Mouse (Mus musculus) lung, adult 2 months (tissue): ENCODE results near the gene Mrpl24.

Source experiments
- CTCF ChIP-seq: fragments of 200-500 bp; IDR thresholded peaks from 2 replicates; pipeline ENCODE4 v1.5.1; 2011; ENCODE audit warnings: mild to moderate bottlenecking, low read length, control low read depth; ENCODE audit not compliant: insufficient read depth
- POLR2A ChIP-seq: fragments of 200-500 bp; IDR thresholded peaks from 2 replicates; pipeline ENCODE4 v1.6.1; 2011; ENCODE audit warnings: low read depth, mild to moderate bottlenecking, control low read depth, low read length, borderline replicate concordance; ENCODE audit errors: extremely low read depth

GRCm38 (mm10) chr3:87951946-87952345 lies 32.6 kb downstream of the Mrpl24 start:
- TF ChIP-seq CTCF, result no peak
- no peak for TF ChIP-seq POLR2A
